8 mouse cellular contexts compared by ENCODE assay signal in the genomic region with DNA sequence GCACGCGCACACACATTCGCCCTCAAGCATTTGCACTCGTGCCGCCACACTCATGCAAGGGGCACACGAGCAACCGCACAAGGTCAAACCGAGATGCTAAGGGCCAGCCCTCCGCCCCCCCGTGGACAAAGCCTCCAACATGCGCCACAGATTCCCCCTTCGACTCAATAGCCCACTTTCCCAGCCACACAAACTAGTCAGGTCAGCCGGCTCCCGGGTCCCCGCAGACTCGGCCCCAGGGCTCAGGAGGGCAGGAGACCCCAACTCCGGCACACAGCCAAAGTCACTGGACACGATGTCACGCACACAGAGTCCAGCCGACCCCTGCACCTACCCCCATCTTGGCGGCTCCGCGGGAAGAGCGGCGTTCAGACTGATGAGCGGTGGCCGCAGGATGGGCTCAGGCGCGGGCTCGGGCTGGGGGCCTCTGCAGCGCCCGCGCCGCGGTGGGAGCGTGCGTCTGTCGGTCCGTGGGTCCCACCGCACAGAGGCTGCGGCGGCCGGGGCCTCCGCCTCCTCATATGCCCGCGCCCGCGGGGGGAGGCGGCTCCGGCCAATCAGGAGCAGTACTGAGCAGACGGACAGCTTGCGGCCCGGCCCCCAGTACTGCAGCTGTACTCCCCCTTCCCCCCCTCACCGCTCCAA. TPM values are rescaled to one million over a fixed set of nuclear protein-coding genes. Genes with fewer than 3 reads are reported as not detected.
DNase-seq lines count a peak whose midpoint lies in the region; TF ChIP-seq lines count a peak whose summit lies in the region.

Gene Atp1a3, minus strand, starts transcription at position 538 of the 645 bp plus-strand sequence.

- H3K27me3 ChIP-seq in midbrain, embryonic 10.5 days (ENCODE audit: low read depth, poor library complexity, severe bottlenecking), result peaks cover 79% of the 10 kb centered on the region
- peaks cover 31% of the 10 kb centered on the region for H3K27me3 ChIP-seq in small intestine, adult 2 months (ENCODE audit: control insufficient read depth, insufficient read depth, low read length)

- peak; percentile 24 to 47 for DNase-seq in lung, postnatal 4 days
- no peak for DNase-seq in lung, postnatal 25 days (ENCODE audit: low spot score)
- DNase-seq in cerebellum, adult 8-10 months, result peak; percentile 82
- peak; percentile 73 to 89 for DNase-seq in frontal cortex, adult 2 months (ENCODE audit: extremely low spot score in 1 of 2, low spot score in 1 of 2)
- DNase-seq in layer of hippocampus, postnatal 36 days, result peak; percentile 75 to 79
- DNase-seq in midbrain, embryonic 10.5 days (ENCODE audit: low spot score), result peak; percentile 59
- DNase-seq in urinary bladder, postnatal 4 days (ENCODE audit: low spot score in 2 of 2), result no peak

- no peaks in the 10 kb centered on the region for H3K9me3 ChIP-seq in midbrain, embryonic 10.5 days (replicated peaks)

- H3K4me1 ChIP-seq in midbrain, embryonic 10.5 days, result peaks cover 75% of the 10 kb centered on the region
- peaks cover under 1% of the 10 kb centered on the region; the same call in 1 of the 2 replicates for H3K4me1 ChIP-seq in small intestine, adult 2 months (ENCODE audit: control insufficient read depth, insufficient read depth, insufficient read length, low read length)

- H3K4me3 ChIP-seq in midbrain, embryonic 10.5 days, result peak within 1 kb of the TSS; percentile 62
- peak within 1 kb of the TSS; percentile 45 for H3K4me3 ChIP-seq in small intestine, adult 2 months (ENCODE audit: low read depth, low read length)

- no peak for TF ChIP-seq POLR2A in small intestine, adult 2 months (IDR thresholded peaks at IDR 0.05; ENCODE audit: low read depth, low read length)

- under 1% methylated on average over 54 of the region's 54 CpGs for WGBS in midbrain, embryonic 10.5 days
- 5% methylated on average over 52 of the region's 54 CpGs for WGBS in small intestine, adult 2 months

- no peaks in the 10 kb centered on the region for H3K36me3 ChIP-seq in midbrain, embryonic 10.5 days
- no peaks in the 10 kb centered on the region for H3K36me3 ChIP-seq in small intestine, adult 2 months (ENCODE audit: control insufficient read depth, insufficient read depth, low read length)

- peak within 1 kb of the TSS; percentile 61 for H3K27ac ChIP-seq in midbrain, embryonic 10.5 days (replicated peaks)
- H3K27ac ChIP-seq in small intestine, adult 2 months (ENCODE audit: insufficient read depth, low read depth, low read length), result no peak within 1 kb of the TSS

- TF ChIP-seq CTCF in small intestine, adult 2 months (IDR thresholded peaks at IDR 0.05; ENCODE audit: extremely low read depth, insufficient read length, insufficient replicate concordance, low read depth, low read length), result no peak

RNA-seq across cellular contexts. Expression of gene Atp1a3, which starts in this region (rescaled TPM):
- 1,131 and 1,133 TPM in 2 replicates for polyA plus RNA-seq in frontal cortex, adult 2 months (2012; rRNA removed)
- 1,000 to 10,000 TPM; 2,432 to 2,476 TPM for total RNA-seq in layer of hippocampus, postnatal 36 days (2021)
- 11.1 and 27.0 TPM in 2 replicates for polyA plus RNA-seq in midbrain, embryonic 10.5 days (2016; fragmentation: Nextera tagmentation; extraction: Ambion mirVana)
- polyA plus RNA-seq in small intestine, adult 2 months (2012; rRNA removed), result 2.9 and 3.1 TPM in 2 replicates

Comparison
In these comparisons a context has a peak if more than half of its experiments do, and no peak if none do; other contexts are left out.
1. RNA of gene Atp1a3 (polyA plus RNA-seq): 1,131 to 1,133 TPM in frontal cortex, adult 2 months; 11.1 to 27.0 TPM in midbrain, embryonic 10.5 days and 2.9 to 3.1 TPM in small intestine, adult 2 months; every median in the first group is over 10 times any median in the second.
2. DNase-seq: peak in lung, postnatal 4 days (2 of 2), cerebellum, adult 8-10 months (single experiment), frontal cortex, adult 2 months (2 of 2), layer of hippocampus, postnatal 36 days (2 of 2) and midbrain, embryonic 10.5 days (single experiment); none in lung, postnatal 25 days (single experiment) and urinary bladder, postnatal 4 days (0 of 2).